Mouse (Mus musculus): Measurements from ENCODE around the gene Prkcz. TPM values are rescaled to one million over a fixed set of nuclear protein-coding genes. Genes with fewer than 3 reads are reported as not detected.
A peak's percentile ranks its signal among the peaks of the same experiment; 100 is the strongest.

Gene Prkcz
- polyA plus RNA-seq, 1 experiment from 2014 or later = 3.0 TPM

GRCm38 (mm10) chr4:155242292-155242691 lies 118.9 kb downstream of the Prkcz start:
- DNase-seq (no peak), ATAC-seq (no peak)
- H3K4me2 ChIP-seq (ENCODE audit: low read depth, low read length) = no peak overlapping the region
- no peaks in the 10 kb centered on the region for H3K36me3 ChIP-seq (replicated peaks; ENCODE audit: insufficient read depth, low read length)
- TF ChIP-seq EP300 (IDR thresholded peaks at IDR 0.05; ENCODE audit: low read depth) = no peak
- no peak for TF ChIP-seq CTCF (IDR thresholded peaks at IDR 0.05; ENCODE audit: low read depth)
- H3K9me3 ChIP-seq (ENCODE audit: low read length) = no peaks in the 10 kb centered on the region
- no peaks in the 10 kb centered on the region for H3K27me3 ChIP-seq (ENCODE audit: insufficient read depth, low read length)
- no peak overlapping the region for H3K27ac ChIP-seq (ENCODE audit: low read depth)
- no peak overlapping the region for H3K9ac ChIP-seq (replicated peaks)
- 76% methylated on average over 5 of the region's 5 CpGs for WGBS (ENCODE audit: insufficient replicate concordance)
- H3K4me3 ChIP-seq (ENCODE audit: low read depth, low read length) = no peak overlapping the region
- peaks cover 23% of the 10 kb centered on the region for H3K4me1 ChIP-seq (ENCODE audit: insufficient read depth)

GRCm38 (mm10) chr4:155241789-155242188 lies 119.4 kb downstream of the Prkcz start:
- 81% methylated on average over 9 of the region's 9 CpGs for WGBS (ENCODE audit: insufficient replicate concordance)
- Histone ChIP-seq H3K27me3 (ENCODE audit: insufficient read depth, low read length) (no peaks in the 10 kb centered on the region), H3K4me1 (ENCODE audit: insufficient read depth) (peaks cover 24% of the 10 kb centered on the region), H3K27ac (ENCODE audit: low read depth) (no peak overlapping the region), H3K36me3 (replicated peaks; ENCODE audit: insufficient read depth, low read length) (no peaks in the 10 kb centered on the region), H3K4me3 (ENCODE audit: low read depth, low read length) (no peak overlapping the region), H3K9ac (replicated peaks) (no peak overlapping the region), H3K4me2 (ENCODE audit: low read depth, low read length) (no peak overlapping the region), H3K9me3 (ENCODE audit: low read length) (no peaks in the 10 kb centered on the region)
- ATAC-seq (no peak), DNase-seq (no peak)
- TF ChIP-seq CTCF (IDR thresholded peaks at IDR 0.05; ENCODE audit: low read depth) (no peak), EP300 (IDR thresholded peaks at IDR 0.05; ENCODE audit: low read depth) (no peak)

GRCm38 (mm10) chr4:155239494-155239893 lies 121.7 kb downstream of the Prkcz start:
- TF ChIP-seq EP300 (IDR thresholded peaks at IDR 0.05; ENCODE audit: low read depth) (no peak), CTCF (IDR thresholded peaks at IDR 0.05; ENCODE audit: low read depth) (no peak)
- WGBS (ENCODE audit: insufficient replicate concordance) = 63% methylated on average over 6 of the region's 6 CpGs
- DNase-seq = no peak
- no peak overlapping the region for H3K4me3 ChIP-seq (ENCODE audit: low read depth, low read length)
- H3K9ac ChIP-seq (replicated peaks) = no peak overlapping the region
- H3K27ac ChIP-seq (ENCODE audit: low read depth) = no peak overlapping the region
- H3K9me3 ChIP-seq (ENCODE audit: low read length) = no peaks in the 10 kb centered on the region
- no peaks in the 10 kb centered on the region for H3K36me3 ChIP-seq (replicated peaks; ENCODE audit: insufficient read depth, low read length)
- no peaks in the 10 kb centered on the region for H3K27me3 ChIP-seq (ENCODE audit: insufficient read depth, low read length)
- H3K4me2 ChIP-seq (ENCODE audit: low read depth, low read length) = no peak overlapping the region
- peaks cover 26% of the 10 kb centered on the region for H3K4me1 ChIP-seq (ENCODE audit: insufficient read depth)
- no peak for ATAC-seq

- no peak overlapping the region for H3K4me3 ChIP-seq (ENCODE audit: low read depth, low read length)
- TF ChIP-seq CTCF (IDR thresholded peaks at IDR 0.05; ENCODE audit: low read depth) (no peak), EP300 (IDR thresholded peaks at IDR 0.05; ENCODE audit: low read depth) (no peak)
- no peak overlapping the region for H3K9ac ChIP-seq (replicated peaks)
- ATAC-seq (peak; percentile 74), DNase-seq (no peak)
- peaks cover 36% of the 10 kb centered on the region for H3K4me1 ChIP-seq (ENCODE audit: insufficient read depth)
- 0 out of 2 replicates have a peak overlapping the region, but pooled peaks have one; percentile 44 for H3K27ac ChIP-seq (ENCODE audit: low read depth)
- H3K27me3 ChIP-seq (ENCODE audit: insufficient read depth, low read length) = no peaks in the 10 kb centered on the region
- H3K9me3 ChIP-seq (ENCODE audit: low read length) = no peaks in the 10 kb centered on the region
- no peaks in the 10 kb centered on the region for H3K36me3 ChIP-seq (replicated peaks; ENCODE audit: insufficient read depth, low read length)
- H3K4me2 ChIP-seq (ENCODE audit: low read depth, low read length) = no peak overlapping the region
- WGBS (ENCODE audit: insufficient replicate concordance) = 46% methylated on average over 5 of the region's 5 CpGs
Observed at GRCm38 (mm10) chr4:155238276-155238675, 122.9 kb downstream of the Prkcz start.

- Histone ChIP-seq H3K27me3 (ENCODE audit: insufficient read depth, low read length) (no peaks in the 10 kb centered on the region), H3K9me3 (ENCODE audit: low read length) (no peaks in the 10 kb centered on the region), H3K4me2 (ENCODE audit: low read depth, low read length) (no peak overlapping the region), H3K4me3 (ENCODE audit: low read depth, low read length) (no peak overlapping the region), H3K9ac (replicated peaks) (no peak overlapping the region), H3K4me1 (ENCODE audit: insufficient read depth) (peaks cover 36% of the 10 kb centered on the region), H3K36me3 (replicated peaks; ENCODE audit: insufficient read depth, low read length) (no peaks in the 10 kb centered on the region), H3K27ac (ENCODE audit: low read depth) (no peak overlapping the region)
- 58% methylated on average over 12 of the region's 12 CpGs for WGBS (ENCODE audit: insufficient replicate concordance)
- ATAC-seq (no peak), DNase-seq (no peak)
- TF ChIP-seq EP300 (IDR thresholded peaks at IDR 0.05; ENCODE audit: low read depth) (no peak), CTCF (IDR thresholded peaks at IDR 0.05; ENCODE audit: low read depth) (no peak)
Observed at GRCm38 (mm10) chr4:155236737-155237385, 124.3 kb downstream of the Prkcz start.

GRCm38 (mm10) chr4:155235311-155236119 lies 125.6 kb downstream of the Prkcz start:
- Histone ChIP-seq H3K9me3 (ENCODE audit: low read length) (no peaks in the 10 kb centered on the region), H3K36me3 (replicated peaks; ENCODE audit: insufficient read depth, low read length) (no peaks in the 10 kb centered on the region), H3K27ac (ENCODE audit: low read depth) (peak overlapping the region; percentile 78), H3K4me2 (ENCODE audit: low read depth, low read length) (peak overlapping the region; percentile 45), H3K9ac (replicated peaks) (peak overlapping the region; percentile 35), H3K4me1 (ENCODE audit: insufficient read depth) (peaks cover 36% of the 10 kb centered on the region), H3K4me3 (ENCODE audit: low read depth, low read length) (no peak overlapping the region), H3K27me3 (ENCODE audit: insufficient read depth, low read length) (no peaks in the 10 kb centered on the region)
- DNase-seq (peak; percentile 76), ATAC-seq (peak; percentile 61)
- WGBS (ENCODE audit: insufficient replicate concordance) = 17% methylated on average over 18 of the region's 18 CpGs
- TF ChIP-seq EP300 (IDR thresholded peaks at IDR 0.05; ENCODE audit: low read depth) (0 out of 2 replicates have a peak, but pooled peaks have one; percentile 11), CTCF (IDR thresholded peaks at IDR 0.05; ENCODE audit: low read depth) (no peak)
